Mouse (Mus musculus) brain, embryonic 14.5 days (tissue): ENCODE measurements around the gene Mospd3.

Experiments used
- CTCF ChIP-seq: fragments of 200-500 bp; IDR thresholded peaks from 2 replicates; pipeline ENCODE4 v1.5.1; 2012; ENCODE audit warnings: inconsistent platforms, mild to moderate bottlenecking, moderate library complexity, borderline replicate concordance; ENCODE audit not compliant: insufficient read depth, insufficient read length; ENCODE audit errors: extremely low read depth
- POLR2A ChIP-seq: fragments of 200-500 bp; IDR thresholded peaks from 2 replicates; pipeline ENCODE4 v1.6.1; 2012; ENCODE audit warnings: mild to moderate bottlenecking, inconsistent platforms, borderline replicate concordance; ENCODE audit not compliant: poor library complexity, insufficient read depth, insufficient read length, severe bottlenecking; ENCODE audit errors: extremely low read depth

DNA sequence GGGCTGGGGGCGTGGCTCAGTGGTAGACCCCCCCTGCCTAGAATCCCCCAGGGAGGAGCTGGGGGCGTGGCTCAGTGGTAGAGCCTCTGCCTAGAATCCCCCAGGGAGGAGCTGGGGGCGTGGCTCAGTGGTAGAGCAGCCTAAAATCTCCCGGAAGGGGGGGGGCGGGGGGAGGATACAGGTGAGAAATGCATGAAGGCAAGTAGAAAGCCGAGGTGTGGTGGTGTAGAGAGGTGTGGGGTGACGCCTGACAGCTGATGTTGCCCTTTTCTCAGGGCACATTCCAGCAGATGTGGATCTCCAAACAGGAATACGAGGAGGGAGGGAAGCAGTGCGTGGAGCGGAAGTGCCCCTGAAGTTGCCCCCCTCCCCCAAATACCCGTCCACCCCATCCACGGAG is 31.8 kb downstream of the Mospd3 start:
- no peak for TF ChIP-seq CTCF
- no peak for TF ChIP-seq POLR2A
